Mouse (Mus musculus) MEL (cell line): ENCODE data around the gene Jup.

Source experiments
- GATA1 ChIP-seq: IDR thresholded peaks from 2 replicates; pipeline ENCODE4 v1.6.1; 2011; ENCODE audit warnings: low read depth, low read length, improper control_type of control experiment
- JUND ChIP-seq: IDR thresholded peaks from 2 replicates; pipeline ENCODE4 v1.6.1; 2011; ENCODE audit warnings: low read depth, mild to moderate bottlenecking, improper control_type of control experiment, low read length
- POLR2A ChIP-seq, 2 experiments: IDR thresholded peaks; 2 replicates each; pipeline ENCODE4 v1.6.1; 2011 to 2012; ENCODE audit warnings: low read length in 2 of 2, mild to moderate bottlenecking in 2 of 2, control low read depth in 1 of 2, improper control_type of control experiment in 1 of 2, low read depth in 1 of 2, moderate library complexity in 1 of 2; ENCODE audit not compliant: control insufficient read depth in 1 of 2, insufficient read depth in 1 of 2, poor library complexity in 1 of 2
- POLR2AphosphoS2 ChIP-seq: IDR thresholded peaks from 2 replicates; pipeline ENCODE4 v1.6.1; 2011; ENCODE audit warnings: low read length, improper control_type of control experiment
- ZC3H11A ChIP-seq: IDR thresholded peaks from 2 replicates; pipeline ENCODE4 v1.6.1; 2012; ENCODE audit warnings: low read depth, mild to moderate bottlenecking, inconsistent platforms, low read length, improper control_type of control experiment

GRCm38 (mm10) chr11:100387111-100387510, 10.5 kb downstream of the Jup start:
- TF ChIP-seq POLR2A (IDR thresholded peaks at IDR 0.05; ENCODE audit: control insufficient read depth in 1 of 2, insufficient read depth in 1 of 2, low read depth in 1 of 2, low read length in 2 of 2, poor library complexity in 1 of 2), result no peak
- no peak for TF ChIP-seq JUND
- no peak for TF ChIP-seq GATA1
- no peak for TF ChIP-seq ZC3H11A
- no peak for TF ChIP-seq POLR2AphosphoS2
